Mouse (Mus musculus): ENCODE measurements around the gene Smpd3.

The Smpd3 gene

DNA sequence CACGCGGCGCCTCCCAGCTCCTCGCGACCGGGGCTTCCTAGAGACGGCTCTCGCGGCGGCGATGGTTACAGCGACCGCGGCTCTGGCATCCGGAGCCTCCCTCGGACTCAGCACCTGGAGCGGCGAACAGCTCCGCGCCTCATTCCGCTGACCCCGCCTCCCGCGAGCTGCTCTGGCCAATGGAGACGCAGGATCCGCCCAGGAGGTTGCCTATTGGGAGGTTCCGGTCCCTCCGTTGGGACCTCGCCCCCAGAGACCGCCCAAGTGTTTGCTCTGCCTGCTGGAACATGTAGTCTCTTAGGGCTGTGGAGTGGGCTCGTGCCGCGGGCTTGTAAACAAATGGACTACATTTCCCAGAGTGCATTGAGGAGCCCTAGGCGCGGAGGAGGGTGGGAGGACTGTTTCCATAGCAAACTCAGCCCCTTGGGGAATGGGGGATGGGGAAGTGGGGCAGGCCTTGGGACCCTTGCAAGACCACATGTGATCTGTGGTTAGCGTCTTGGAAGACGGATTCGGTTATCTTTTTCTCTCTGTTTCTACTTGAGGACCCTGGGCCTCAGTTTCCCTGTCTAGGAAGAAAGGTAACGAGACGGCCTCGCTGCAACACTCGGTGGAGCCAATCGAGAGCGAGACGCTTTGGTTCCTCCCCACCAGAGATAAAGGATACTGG is at the start of gene Smpd3:
Gene Smpd3 (minus strand): TSS at position 137 of the 670 bp plus-strand sequence.
- peak; percentile 98 to 99 for DNase-seq (ENCODE audit: low spot score in 2 of 2)

DNA sequence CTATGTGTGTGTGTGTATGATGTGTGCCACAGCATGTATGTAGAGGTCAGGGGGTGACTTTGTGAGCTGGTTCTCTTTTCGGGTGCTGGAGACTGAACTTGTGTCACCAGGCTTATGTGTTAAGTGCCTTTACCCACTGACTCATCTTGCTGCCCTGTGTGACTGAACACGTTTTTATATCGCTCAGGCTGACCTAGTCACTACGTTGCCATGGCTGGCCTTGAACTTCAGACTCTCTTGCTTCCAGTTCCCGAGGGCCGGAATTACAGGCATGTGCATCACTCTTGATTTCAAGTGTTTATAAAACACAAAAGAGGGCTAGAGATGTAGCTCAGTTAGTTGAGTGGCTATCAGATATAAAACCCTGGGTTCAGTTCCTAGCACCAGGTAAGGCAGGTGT is 43.2 kb upstream of the Smpd3 start:
- DNase-seq (ENCODE audit: low spot score in 2 of 2) = no peak

- DNase-seq (ENCODE audit: low spot score in 2 of 2) = no peak
Measured at GRCm38 (mm10) chr8:106379357-106379756, 41.6 kb upstream of the Smpd3 start.

DNA sequence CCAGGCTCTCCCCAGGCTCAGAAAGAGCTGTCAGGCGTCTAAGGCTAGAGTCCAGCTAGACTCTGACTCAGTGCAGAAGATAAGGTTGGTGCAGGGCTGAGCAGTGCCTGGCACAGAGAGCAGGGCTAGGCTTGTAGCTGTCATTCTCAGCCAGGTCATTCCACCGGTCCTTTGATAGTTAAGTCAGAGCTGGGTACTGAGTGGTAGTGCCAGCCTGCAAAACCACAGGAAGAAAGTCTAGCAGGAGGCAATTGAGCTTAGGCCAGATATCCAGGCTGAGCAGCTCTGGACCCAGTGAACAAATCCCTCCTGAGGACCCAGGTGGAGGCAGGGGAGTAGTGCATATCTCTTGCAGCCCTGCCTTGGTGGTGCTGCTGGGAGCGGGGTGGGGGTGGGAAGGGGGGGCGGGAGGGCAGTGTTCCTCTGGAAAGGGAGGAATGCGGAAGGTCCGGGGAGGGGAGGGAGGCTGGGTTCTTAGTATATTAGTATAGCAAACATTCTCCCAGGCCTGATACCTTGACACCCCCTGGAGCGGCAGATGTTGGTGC is 40.8 kb upstream of the Smpd3 start:
- DNase-seq (ENCODE audit: low spot score in 2 of 2) = no peak

DNA sequence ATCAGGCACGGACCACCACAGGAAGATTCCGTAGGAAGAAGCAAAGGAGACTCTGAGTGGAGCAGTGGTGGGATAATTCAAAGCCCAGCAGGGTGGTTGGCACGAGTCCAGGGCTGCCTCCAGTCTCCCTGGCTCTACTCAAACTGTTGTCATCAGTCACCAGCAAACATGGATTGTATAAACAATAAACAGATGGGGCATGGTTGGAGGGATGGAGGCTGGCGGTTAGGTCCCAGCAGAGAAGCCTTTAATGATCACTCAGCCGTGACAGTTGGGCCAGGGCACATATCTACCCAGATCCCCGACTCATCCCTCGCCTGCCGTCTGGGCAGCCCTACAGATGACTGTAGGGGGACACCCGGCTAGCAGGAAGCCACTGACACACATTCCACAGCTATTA is 39.1 kb upstream of the Smpd3 start:
- no peak for DNase-seq (ENCODE audit: low spot score in 2 of 2)

GRCm38 (mm10) chr8:106375957-106376356 is 38.2 kb upstream of the Smpd3 start:
- no peak for DNase-seq (ENCODE audit: low spot score in 2 of 2)

GRCm38 (mm10) chr8:106369069-106369468 is 31.3 kb upstream of the Smpd3 start:
- no peak for DNase-seq (ENCODE audit: low spot score in 2 of 2)

DNA sequence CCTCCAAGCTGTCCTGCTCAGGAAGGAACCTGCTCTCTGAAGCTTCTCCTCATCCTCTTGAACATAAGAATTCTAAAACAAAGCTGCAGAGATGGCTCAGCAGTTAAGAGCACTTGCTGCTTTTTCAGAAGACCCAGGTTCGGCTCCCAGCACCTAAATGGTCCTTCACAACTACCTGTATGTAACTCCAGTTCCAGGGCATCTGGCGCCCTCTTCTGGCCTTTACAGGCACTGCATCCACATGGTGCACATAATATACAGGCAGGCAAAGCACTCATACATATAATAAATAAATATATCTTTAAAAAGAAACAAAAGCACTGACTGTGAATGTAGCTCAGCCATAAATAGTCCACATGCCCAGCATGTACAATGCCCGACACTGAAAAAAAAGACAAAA is 30.7 kb upstream of the Smpd3 start:
- DNase-seq (ENCODE audit: low spot score in 2 of 2) = no peak

DNA sequence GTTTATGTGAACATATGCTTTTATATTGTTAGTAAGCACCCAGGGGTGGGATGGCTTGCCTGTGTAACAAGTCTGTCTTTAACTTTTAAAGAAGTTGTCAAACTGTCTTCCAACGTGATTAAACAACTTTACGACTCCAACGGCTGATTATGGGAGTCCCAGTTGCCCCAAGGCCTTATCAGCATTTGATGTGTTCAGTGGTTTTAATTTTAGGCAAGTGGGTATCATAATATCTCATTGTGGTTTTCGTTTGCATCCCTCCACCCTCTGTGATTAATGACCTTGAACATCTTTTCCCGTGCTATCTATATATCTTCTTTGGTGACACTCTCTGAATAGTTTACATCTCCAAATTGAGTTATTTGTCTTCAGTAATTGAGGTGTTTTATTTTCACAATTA is 27.0 kb upstream of the Smpd3 start:
- no peak for DNase-seq (ENCODE audit: low spot score in 2 of 2)

GRCm38 (mm10) chr8:106364278-106364677 is 26.5 kb upstream of the Smpd3 start:
- DNase-seq (ENCODE audit: low spot score in 2 of 2) = no peak

- DNase-seq (ENCODE audit: low spot score in 2 of 2) = no peak
Measured at GRCm38 (mm10) chr8:106363321-106363720, 25.5 kb upstream of the Smpd3 start.

DNA sequence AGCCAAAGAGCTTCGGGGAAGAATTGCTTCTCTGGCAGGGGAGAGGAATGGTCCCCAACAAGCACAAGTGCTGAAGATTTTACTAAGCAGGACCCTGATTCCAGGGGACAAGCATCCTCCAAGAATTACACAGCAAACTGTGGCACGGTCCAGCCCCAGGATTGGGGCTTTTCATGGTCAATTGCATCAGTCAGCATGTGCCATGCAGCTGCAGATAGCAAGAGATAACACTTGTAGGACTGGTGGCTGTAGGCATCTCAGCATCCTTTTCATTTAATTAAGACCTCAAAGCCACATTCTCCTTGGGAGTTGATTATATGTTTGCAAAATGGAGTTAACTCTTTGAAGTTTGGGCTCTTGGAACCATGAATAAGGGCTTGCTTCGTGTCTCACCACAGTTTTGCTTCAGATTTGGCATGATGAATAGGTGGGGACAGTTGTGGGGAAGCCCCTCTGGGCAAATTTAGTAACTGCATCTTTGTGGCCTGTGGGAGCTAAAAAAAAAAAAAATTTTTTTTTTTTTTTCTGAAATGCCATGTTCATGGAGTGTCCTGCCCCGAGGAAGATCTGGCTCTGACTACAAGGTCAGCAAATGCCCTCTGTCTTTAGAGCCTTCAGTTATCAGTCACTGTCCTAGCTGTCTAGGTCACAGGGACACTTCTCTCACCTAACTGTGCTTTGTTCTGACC is 22.0 kb upstream of the Smpd3 start:
- DNase-seq (ENCODE audit: low spot score in 2 of 2) = no peak

DNA sequence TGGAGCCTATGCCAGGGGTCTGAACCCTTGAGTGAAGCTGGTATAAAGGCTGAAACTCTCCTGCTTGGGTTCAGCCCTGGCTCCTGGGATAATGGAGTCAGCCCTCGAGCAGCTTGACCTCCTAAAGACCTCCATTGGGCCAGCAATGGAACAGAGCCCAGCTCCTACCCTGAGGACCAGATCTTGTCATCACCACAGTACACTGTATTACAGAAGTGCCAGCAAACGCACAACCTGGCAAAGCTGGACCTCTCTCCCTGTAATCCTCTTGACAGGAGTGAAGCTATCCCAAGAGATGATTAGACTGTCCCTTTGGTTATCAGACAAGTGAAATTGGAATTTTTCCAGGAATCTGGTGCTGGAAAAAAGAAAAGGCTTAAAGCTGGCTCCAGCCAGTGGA is 13.3 kb upstream of the Smpd3 start:
- no peak for DNase-seq (ENCODE audit: low spot score in 2 of 2)

- DNase-seq (ENCODE audit: low spot score in 2 of 2) = no peak
Measured at GRCm38 (mm10) chr8:106349398-106349797, 11.6 kb upstream of the Smpd3 start.

DNA sequence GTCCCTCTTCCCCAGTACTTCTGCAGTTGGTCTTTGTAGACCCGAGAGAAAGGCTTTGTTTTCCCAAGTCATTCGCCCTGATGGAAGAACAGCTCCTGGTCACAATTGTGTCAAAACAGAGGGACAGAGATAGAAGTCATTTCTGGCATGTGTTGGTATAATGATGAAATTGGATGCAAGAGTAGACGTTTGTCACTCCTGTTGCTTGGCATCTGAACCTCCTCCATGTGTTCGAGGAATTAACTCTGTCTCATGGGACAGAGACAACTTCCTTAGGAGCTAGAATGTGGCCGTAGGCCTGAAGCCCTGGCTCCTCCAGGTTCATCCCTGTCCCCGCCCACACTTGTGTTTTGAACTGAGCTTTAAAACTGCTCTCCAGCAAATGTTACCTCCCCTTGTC is 8.3 kb upstream of the Smpd3 start:
- DNase-seq (ENCODE audit: low spot score in 2 of 2) = no peak

DNA sequence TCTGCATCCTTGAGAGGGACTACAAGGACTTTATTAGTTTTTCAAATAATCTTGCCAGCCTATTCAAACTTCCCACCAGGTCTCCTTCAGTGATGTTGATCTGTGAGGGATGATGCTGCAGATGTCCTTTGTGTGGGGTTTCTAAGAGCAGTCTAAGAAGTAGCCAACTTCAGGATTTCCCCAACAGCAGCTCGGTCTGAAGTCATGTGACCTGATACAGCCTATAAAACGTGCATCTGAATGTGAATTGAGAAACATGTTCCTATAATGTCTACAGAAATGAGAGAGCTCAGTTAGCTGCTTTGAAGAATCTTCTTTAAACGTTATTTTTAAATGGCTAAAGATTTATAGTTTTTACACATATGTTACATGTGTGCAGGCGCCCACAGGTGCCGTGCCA is 5.7 kb upstream of the Smpd3 start:
- DNase-seq (ENCODE audit: low spot score in 2 of 2) = peak in 1 of 2 experiments; percentile 4

GRCm38 (mm10) chr8:106342828-106343227 is 5.0 kb upstream of the Smpd3 start:
- no peak for DNase-seq (ENCODE audit: low spot score in 2 of 2)

GRCm38 (mm10) chr8:106338741-106339209 is 987 bp upstream of the Smpd3 start:
- peak; percentile 76 to 83 for DNase-seq (ENCODE audit: low spot score in 2 of 2)

- DNase-seq (ENCODE audit: low spot score in 2 of 2) = no peak
Measured at GRCm38 (mm10) chr8:106336561-106336960, 1.2 kb downstream of the Smpd3 start.

- no peak for DNase-seq (ENCODE audit: low spot score in 2 of 2)
Measured at GRCm38 (mm10) chr8:106336031-106336430, 1.8 kb downstream of the Smpd3 start.

GRCm38 (mm10) chr8:106335196-106335595 is 2.6 kb downstream of the Smpd3 start:
- no peak for DNase-seq (ENCODE audit: low spot score in 2 of 2)

DNA sequence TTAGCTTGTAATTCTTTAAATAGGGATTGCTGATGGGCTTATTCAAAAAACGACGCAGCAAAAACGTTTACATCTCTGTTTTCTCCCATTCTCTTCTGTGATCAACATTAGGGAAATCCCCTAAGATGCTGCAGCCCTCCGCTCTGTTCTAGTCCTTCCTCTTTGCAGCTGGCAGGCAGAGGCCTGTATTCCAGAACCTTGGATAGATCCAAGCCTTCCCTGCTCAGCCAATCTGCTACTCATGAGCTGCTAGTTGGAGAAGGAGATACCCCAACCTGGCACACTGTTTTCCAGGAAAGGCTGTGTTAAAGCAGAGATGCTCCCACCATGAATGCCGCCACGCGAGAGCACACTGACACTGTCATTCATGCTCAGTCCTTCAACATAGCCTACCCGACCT is 4.4 kb downstream of the Smpd3 start:
- DNase-seq (ENCODE audit: low spot score in 2 of 2) = no peak

GRCm38 (mm10) chr8:106332498-106332897 is 5.3 kb downstream of the Smpd3 start:
- no peak for DNase-seq (ENCODE audit: low spot score in 2 of 2)
